Mouse (Mus musculus) hematopoietic stem cell, adult 5-6 weeks (primary cell): Measurements from ENCODE around the gene Dph1. TPM values are rescaled to one million over a fixed set of nuclear protein-coding genes. Genes with fewer than 3 reads are reported as not detected.

Experiments used
- ATAC-seq, 2 experiments: fragments of 125-278 bp in 1 of 2; replicated peaks in 1 of 2; 2 replicates each; pipeline ENCODE4 v1.8.0; 2016 to 2017; ENCODE audit warnings: inconsistent platforms in 2 of 2, mild to moderate bottlenecking in 2 of 2, moderate number of reproducible peaks in 2 of 2, low read depth in 1 of 2, moderate TSS enrichment in 1 of 2; ENCODE audit not compliant: low FRiP score in 2 of 2, poor library complexity in 2 of 2, severe bottlenecking in 2 of 2, insufficient read depth in 1 of 2, low TSS enrichment in 1 of 2
- total RNA-seq: library from RNA; stranded (forward); fragments of 172-1452, 232-1000 nt; gene quantifications from 2 replicates; pipeline ENCODE4 v1.2.3, GENCODE M21; 2017

Gene Dph1
- total RNA-seq, 1 experiment from 2014 or later, result 14.0 TPM

- no peak for ATAC-seq
Observed at GRCm38 (mm10) chr11:75210755-75211154, 19.7 kb upstream of the Dph1 start.

DNA sequence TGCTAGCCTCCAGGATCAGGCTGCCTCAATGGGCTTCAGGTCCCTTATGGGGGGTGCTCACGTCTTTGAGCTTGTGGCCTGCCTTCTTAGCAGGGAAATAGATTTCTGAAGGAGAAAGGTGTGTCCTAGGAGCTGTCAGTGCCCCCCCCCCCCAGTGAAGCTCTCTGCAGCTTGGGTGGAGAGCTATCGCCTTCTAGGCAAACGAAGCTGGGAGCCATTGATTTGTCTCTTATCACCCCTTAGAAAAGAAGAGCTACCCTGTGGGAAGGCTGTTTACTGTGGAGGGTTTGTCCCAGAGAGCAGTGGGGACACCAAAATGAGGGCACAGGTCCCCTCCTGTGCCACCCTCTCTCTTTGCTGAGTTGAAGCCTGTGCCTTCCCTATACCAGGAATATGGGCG, 19.1 kb upstream of the Dph1 start:
- ATAC-seq, result no peak

- peak; percentile 50 to 59; a peak in 3 of 4 replicates for ATAC-seq
Observed at GRCm38 (mm10) chr11:75209363-75209762, 18.3 kb upstream of the Dph1 start.

- no peak for ATAC-seq
Observed at GRCm38 (mm10) chr11:75206347-75206746, 15.3 kb upstream of the Dph1 start.

- ATAC-seq, result peak; percentile 54; a peak in 3 of 4 replicates
Observed at GRCm38 (mm10) chr11:75204472-75204871, 13.4 kb upstream of the Dph1 start.

GRCm38 (mm10) chr11:75203926-75204325, 12.9 kb upstream of the Dph1 start:
- ATAC-seq, result no peak

DNA sequence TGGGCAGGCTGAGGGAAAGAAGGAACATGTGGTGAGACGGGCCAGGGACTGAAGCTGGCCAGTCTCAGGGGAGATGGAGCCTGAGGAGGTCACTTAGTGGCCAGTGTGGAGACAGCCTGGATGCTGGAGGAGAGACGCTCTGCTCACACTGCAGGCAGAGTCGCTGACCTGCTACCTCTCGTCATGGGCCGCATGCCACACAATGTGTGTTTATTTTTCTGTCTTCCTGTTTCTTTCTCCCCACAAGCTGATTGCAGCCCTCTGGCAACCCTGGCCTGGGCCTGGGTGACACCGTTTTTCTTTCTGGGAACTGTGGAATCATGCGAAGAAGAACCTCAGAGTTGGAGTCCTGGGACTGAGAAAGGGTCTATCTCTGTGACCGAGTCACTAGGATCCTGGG, 10.7 kb upstream of the Dph1 start:
- ATAC-seq, result no peak

DNA sequence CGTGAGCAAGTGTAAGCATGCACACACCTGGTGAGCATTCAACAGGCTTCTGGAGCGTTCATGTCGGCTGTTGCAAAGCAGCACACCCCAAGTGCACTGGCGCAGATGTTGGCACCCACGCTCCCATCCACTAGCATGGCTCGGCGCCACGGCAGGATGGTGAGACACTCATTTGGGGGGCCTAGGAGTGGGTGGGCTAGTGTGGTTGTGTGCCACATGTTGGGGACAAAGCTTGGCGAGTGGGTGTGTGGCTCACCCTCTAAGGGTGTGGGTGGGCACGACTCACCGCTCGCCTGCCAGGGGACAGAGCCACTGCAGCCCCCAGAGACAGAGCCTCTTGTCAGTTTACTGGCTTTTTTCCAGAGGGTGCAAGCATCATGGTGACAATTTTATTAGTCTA, 9.9 kb upstream of the Dph1 start:
- ATAC-seq, result no peak

DNA sequence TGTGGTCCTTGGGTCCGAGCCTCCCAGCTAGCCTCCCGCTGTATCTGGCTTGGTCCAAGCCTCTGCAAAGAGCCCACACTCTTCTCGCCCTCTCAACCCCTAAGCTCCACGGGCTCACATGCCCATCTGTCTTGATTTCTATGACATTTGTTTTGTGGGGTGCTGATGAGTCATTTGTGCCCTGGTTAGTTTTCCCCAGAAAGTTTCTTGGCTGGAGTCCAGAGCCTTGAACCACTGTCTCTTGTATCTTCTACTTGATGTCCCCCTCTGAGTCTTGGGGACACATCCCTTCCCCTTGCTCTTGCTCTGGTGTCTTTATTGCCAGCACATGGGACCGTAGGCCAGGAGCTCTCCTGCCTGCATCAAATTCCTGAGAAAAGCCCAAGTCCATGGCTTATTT, 8.9 kb upstream of the Dph1 start:
- no peak for ATAC-seq

GRCm38 (mm10) chr11:75198792-75199191, 7.8 kb upstream of the Dph1 start:
- no peak for ATAC-seq

DNA sequence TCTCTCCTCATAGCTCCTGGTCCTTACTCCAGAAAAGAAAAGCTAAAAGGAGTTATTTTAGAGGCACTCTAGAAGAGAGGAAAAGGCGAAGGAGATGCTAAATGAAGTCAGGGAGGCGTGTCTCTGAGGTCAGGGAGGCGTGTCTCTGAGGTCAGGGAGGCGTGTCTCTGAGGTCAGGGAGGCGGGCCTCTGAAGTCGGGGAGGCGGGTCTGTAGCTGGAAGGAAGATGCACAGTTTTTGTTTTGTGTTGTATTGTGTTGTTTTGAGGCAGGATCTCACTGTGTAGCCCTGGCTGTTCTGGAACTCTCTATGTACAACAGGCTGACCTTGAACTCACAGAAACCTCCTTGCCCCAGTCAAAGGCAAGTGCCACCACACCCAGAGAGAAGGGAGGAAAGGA, 6.9 kb upstream of the Dph1 start:
- ATAC-seq, result no peak

DNA sequence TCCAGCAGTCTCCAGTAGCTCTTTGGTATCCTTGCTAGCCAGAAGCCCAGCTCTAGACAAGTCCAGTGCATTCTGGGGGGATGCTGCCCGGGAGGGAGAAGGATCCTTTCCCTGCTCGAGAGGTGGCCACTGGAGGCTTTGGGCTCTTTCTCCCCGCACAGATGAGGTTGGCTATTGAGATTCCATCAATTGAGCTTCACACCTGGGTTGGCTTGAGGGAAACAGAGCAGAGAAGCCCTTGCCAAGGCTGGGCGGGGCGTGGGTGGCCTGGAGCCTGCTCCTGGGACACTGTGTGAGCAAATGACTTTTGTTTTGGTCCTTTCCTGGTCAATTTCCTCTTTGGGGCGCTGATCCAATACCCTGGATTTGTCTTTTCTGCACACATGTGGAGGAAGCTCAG, 5.1 kb upstream of the Dph1 start:
- no peak for ATAC-seq

GRCm38 (mm10) chr11:75194850-75195461, 3.9 kb upstream of the Dph1 start:
- ATAC-seq, result no peak

GRCm38 (mm10) chr11:75194121-75194849, 3.2 kb upstream of the Dph1 start:
- no peak for ATAC-seq

DNA sequence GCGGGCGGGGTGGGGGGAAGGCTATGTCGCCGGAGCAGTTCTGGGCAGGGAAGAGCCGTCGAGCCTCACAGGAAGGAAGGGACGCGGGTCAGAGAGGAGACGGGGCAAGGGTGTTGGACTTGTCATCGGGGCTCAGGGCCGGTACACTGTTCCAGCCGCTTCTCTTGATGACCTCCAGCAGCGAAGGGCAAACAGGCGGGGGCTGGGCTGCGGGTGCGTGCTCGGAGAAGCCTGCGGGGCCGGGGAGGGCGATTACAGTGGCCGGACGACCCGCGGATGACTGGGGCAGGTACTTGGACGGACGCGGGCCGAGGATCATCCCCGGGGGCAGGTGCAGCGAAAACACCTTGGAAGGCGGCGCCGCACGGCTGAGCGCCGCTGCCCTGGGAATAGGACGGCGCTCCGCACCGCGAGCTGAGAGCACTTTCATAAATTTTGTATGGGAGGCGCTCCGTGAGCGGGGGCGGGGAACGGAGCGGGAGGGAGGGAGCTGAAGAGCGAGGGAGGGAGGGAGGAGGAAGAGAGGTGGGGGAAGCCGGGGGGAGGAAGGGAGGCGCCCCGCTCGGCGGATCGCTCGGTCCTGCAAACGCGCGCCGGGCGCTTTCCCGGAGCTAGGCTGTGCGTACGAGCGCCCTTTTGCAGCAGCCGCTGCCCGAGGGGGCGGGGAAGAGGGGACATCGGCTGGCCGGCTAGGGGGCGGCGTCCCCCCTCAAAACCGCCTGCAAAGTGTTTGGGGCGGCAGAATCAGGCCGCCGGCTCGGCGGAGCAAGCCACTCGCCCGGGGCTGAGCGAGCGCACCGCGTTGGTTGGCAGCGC, 2.4 kb upstream of the Dph1 start, which contains the start of gene Rtn4rl1:
Gene Rtn4rl1 (plus strand): TSS at position 528 of the 816 bp plus-strand sequence.
- ATAC-seq, result no peak

- ATAC-seq, result peak; percentile 56 to 68
Observed at GRCm38 (mm10) chr11:75192336-75193214, 1.5 kb upstream of the Dph1 start.

DNA sequence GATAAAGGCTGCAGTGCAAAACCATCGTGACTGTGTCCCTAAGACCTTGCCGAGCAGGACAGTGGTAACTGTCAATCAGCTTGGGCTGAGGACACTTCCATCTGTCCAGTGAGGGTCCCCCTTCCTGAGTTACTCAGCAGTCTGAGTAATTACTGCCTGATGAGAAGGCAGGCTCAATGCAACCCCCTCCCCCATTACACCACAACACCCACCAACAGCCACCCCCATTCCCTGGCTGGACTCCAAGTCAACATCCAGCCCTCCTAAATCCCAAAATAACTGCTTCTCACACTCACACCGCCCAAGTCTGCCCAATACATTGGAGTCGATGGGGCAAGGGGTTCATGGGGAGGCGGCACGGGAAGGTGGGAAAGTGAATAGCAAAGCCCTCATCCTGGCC, 800 bp upstream of the Dph1 start:
- ATAC-seq, result no peak
